Mouse (Mus musculus) liver, postnatal 0 days (tissue): Measurements from ENCODE around the gene March2. TPM values are rescaled to one million over a fixed set of nuclear protein-coding genes. Genes with fewer than 3 reads are reported as not detected.

Source experiments
- ATAC-seq: fragments of 200-750 bp; cut with Nextera tagmentation; 2 replicates; pipeline ENCODE4 v1.8.0; 2017; ENCODE audit warnings: mild to moderate bottlenecking, moderate library complexity
- DNase-seq: peaks from one replicate; pipeline ENCODE4 v3.0.0-alpha.2; 2016
- H3K27ac ChIP-seq: fragments of 300-500 bp; sonication (generic); 2 replicates; pipeline ENCODE4 v1.5.1; 2014; ENCODE audit warnings: antibody characterized with exemption, moderate library complexity, mild to moderate bottlenecking, low read depth
- H3K27me3 ChIP-seq: fragments of 300-500 bp; sonication (generic); 2 replicates; pipeline ENCODE4 v1.6.1; 2014; ENCODE audit warnings: low read length, control low read depth, mixed read lengths; ENCODE audit not compliant: insufficient read depth
- H3K36me3 ChIP-seq: fragments of 300-500 bp; sonication (generic); replicated peaks from 2 replicates; pipeline ENCODE4 v1.6.1; 2014; ENCODE audit warnings: mild to moderate bottlenecking, control low read depth, low read length, moderate library complexity, mixed read lengths; ENCODE audit not compliant: insufficient read depth
- H3K4me1 ChIP-seq: fragments of 300-500 bp; sonication (generic); 2 replicates; pipeline ENCODE4 v1.6.1; 2014; ENCODE audit warnings: antibody characterized with exemption, mild to moderate bottlenecking, control low read depth; ENCODE audit not compliant: insufficient read depth
- H3K4me2 ChIP-seq: fragments of 300-500 bp; sonication (generic); 2 replicates; pipeline ENCODE4 v1.6.1; 2014; ENCODE audit warnings: low read depth, mild to moderate bottlenecking, low read length, moderate library complexity, mixed read lengths
- H3K4me3 ChIP-seq: fragments of 300-500 bp; sonication (generic); 2 replicates; pipeline ENCODE4 v1.5.1; 2014; ENCODE audit warnings: low read depth, low read length
- H3K9ac ChIP-seq: fragments of 300-500 bp; sonication (generic); replicated peaks from 2 replicates; pipeline ENCODE4 v1.6.1; 2014; ENCODE audit warnings: mild to moderate bottlenecking, moderate library complexity
- H3K9me3 ChIP-seq: fragments of 300-500 bp; sonication (generic); 2 replicates; pipeline ENCODE4 v1.6.1; 2016; ENCODE audit warnings: mild to moderate bottlenecking, control low read depth, low read length, mixed read lengths
- CTCF ChIP-seq: sonication (generic); IDR thresholded peaks from 2 replicates; pipeline ENCODE4 v1.5.1; 2016; ENCODE audit warnings: antibody characterized with exemption, low read depth
- EP300 ChIP-seq: IDR thresholded peaks from 2 replicates; pipeline ENCODE4 v1.6.1; 2016; ENCODE audit warnings: antibody characterized with exemption, low read depth, mild to moderate bottlenecking
- WGBS: fragments of 180-500 bp; shearing (Covaris S2); extraction: QIAGEN DNeasy Blood & Tissue Kit; methylation state at CpG from one replicate; pipeline ENCODE4 v1.1.7; 2014; ENCODE audit not compliant: insufficient replicate concordance; 5-methylcytosine and 5-hydroxymethylcytosine counted together
- polyA plus RNA-seq: library from polyadenylated mRNA; unstranded; fragments of >200 nt; fragmentation: Nextera tagmentation; extraction: Ambion mirVana; gene quantifications from 2 replicates; pipeline ENCODE4 v1.2.1, GENCODE M21; 2015

Gene March2
- polyA plus RNA-seq, 1 experiment from 2014 or later = 137 TPM

DNA sequence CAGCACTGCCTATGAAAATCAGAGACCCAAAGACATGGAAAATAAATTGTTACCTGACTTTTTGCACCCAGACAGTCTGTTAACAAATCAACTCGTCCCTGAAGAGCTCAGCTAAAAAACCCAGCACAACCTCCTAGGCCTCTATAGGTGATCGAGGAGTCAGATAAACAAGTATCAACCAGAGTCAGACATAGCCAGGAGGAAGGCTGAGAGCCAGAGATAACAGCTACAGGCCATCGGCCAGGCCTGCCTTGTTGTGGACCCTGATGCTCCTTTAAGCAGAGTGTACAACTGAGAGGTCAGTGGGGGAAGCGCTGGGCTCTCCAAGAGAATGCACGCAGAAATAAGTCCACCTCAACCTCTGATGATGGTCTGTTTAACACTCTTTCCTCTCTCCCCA lies 5.2 kb downstream of the March2 start:
- DNase-seq (peak; percentile 64), ATAC-seq (peak; percentile 90)
- WGBS = 25% methylated on average over 5 of the region's 5 CpGs
- H3K4me1 ChIP-seq = peaks cover 33% of the 10 kb centered on the region
- no peaks in the 10 kb centered on the region for H3K27me3 ChIP-seq
- peak overlapping the region; percentile 41 for H3K4me3 ChIP-seq
- peaks cover 38% of the 10 kb centered on the region for H3K36me3 ChIP-seq
- H3K9ac ChIP-seq = peak overlapping the region; percentile 54
- H3K9me3 ChIP-seq = no peaks in the 10 kb centered on the region
- H3K4me2 ChIP-seq = peak overlapping the region; percentile 75
- H3K27ac ChIP-seq = peak overlapping the region; percentile 90
- TF ChIP-seq EP300 (peak; percentile 99), CTCF (no peak)

DNA sequence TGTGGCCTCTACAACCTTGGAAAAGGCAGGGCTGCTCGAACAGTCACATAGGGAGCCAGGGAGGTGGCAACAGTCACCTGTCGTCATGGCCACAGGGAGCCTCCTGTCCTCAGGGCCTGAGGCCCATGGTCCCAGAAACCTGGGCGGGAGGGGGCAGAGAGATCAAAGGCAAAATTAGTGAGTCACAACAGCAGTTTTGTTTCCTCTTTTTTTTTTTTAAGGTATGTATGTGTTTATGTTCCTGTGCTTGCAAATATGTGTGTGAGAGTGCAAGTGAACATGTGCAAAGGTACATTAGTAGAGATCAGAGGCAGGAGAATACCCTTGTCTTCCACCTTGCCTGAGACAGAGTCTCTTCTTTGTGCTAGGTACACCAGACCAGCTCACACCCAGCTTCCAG lies 8.6 kb downstream of the March2 start:
- Histone ChIP-seq H3K36me3 (peaks cover 57% of the 10 kb centered on the region), H3K27me3 (no peaks in the 10 kb centered on the region), H3K4me1 (peaks cover 20% of the 10 kb centered on the region), H3K4me2 (no peak overlapping the region), H3K27ac (peak overlapping the region; percentile 11; the same call in 1 of the 2 replicates), H3K9ac (no peak overlapping the region; the same call in 1 of the 2 replicates), H3K4me3 (no peak overlapping the region), H3K9me3 (no peaks in the 10 kb centered on the region)
- no peak for TF ChIP-seq EP300
- TF ChIP-seq CTCF = no peak
- 83% methylated on average over 3 of the region's 3 CpGs for WGBS
- ATAC-seq = no peak
- DNase-seq = no peak

DNA sequence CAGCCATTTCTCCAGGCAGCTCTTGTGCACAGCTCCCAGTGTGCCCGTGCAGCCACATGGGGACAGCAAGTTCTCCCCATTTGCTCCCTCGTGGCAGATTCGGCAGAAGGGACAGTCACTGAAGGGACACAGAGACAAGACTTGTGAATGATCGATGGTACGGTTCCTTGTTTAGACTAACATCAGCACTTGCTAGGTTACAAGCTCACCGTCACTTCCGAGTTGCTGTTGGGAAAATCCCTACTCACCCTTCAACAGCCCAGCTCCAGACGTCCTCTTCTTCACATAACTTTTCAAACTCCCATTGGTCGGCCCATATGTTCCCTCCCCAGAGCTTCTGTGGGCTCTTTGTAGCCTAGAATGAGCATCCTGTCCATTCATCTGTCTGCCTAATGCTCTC lies 15.4 kb downstream of the March2 start:
- Histone ChIP-seq H3K9me3 (no peaks in the 10 kb centered on the region), H3K4me3 (no peak overlapping the region), H3K4me2 (no peak overlapping the region), H3K36me3 (peaks cover 80% of the 10 kb centered on the region), H3K27ac (no peak overlapping the region), H3K27me3 (no peaks in the 10 kb centered on the region), H3K9ac (no peak overlapping the region), H3K4me1 (no peaks in the 10 kb centered on the region)
- TF ChIP-seq CTCF (no peak), EP300 (no peak)
- WGBS = 92% methylated on average over 9 of the region's 9 CpGs
- DNase-seq = no peak
- ATAC-seq = no peak

DNA sequence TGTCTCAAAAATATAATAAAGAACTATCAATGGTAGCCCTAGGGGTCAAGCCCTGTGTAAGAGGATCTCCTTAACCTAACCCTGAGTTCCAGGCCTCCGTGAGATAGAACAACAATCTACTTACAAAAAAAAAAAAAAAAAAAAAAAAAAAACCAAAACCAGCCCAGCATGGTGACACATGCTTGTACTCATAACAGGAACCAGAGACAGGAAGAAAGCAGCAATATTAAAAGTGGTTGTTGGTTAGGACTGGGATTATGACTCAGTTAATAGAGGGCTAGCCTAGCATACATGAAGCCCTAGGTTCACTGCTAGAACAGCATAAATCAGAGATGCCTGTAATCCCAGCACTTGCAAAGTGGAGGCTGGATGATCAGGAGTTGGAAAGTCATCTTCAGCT lies 16.3 kb downstream of the March2 start:
- ATAC-seq (no peak), DNase-seq (no peak)
- Histone ChIP-seq H3K4me3 (no peak overlapping the region), H3K27me3 (no peaks in the 10 kb centered on the region), H3K9ac (no peak overlapping the region), H3K4me1 (no peaks in the 10 kb centered on the region), H3K27ac (no peak overlapping the region), H3K36me3 (peaks cover 82% of the 10 kb centered on the region), H3K4me2 (no peak overlapping the region), H3K9me3 (no peaks in the 10 kb centered on the region)
- 60% methylated on average over 1 of the region's 1 CpGs for WGBS
- TF ChIP-seq EP300 (no peak), CTCF (no peak)

DNA sequence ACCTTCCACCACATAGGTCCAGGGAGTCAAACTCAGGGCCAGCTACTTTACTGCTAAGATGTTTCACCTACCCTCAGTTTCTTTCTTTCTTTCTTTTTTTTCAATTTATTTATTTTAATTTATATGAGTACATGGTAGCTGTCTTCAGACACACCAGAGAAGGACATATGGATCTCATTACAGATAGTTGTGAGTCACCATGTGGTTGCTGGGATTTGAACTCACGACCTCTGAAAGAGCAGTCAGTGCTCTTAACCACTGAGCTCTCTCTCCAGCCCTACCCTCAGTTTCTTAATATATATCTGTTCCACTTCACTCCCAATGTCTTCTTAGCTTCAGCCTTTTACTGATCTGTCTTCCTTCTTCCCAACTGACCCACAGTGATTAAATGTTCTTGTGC lies 23.0 kb downstream of the March2 start:
- Histone ChIP-seq H3K27ac (no peak overlapping the region), H3K4me1 (no peaks in the 10 kb centered on the region), H3K36me3 (peaks cover 87% of the 10 kb centered on the region), H3K4me2 (no peak overlapping the region), H3K4me3 (no peak overlapping the region), H3K9me3 (no peaks in the 10 kb centered on the region), H3K27me3 (no peaks in the 10 kb centered on the region), H3K9ac (no peak overlapping the region)
- no peak for ATAC-seq
- 86% methylated on average over 1 of the region's 1 CpGs for WGBS
- no peak for TF ChIP-seq CTCF
- TF ChIP-seq EP300 = no peak
- DNase-seq = no peak

DNA sequence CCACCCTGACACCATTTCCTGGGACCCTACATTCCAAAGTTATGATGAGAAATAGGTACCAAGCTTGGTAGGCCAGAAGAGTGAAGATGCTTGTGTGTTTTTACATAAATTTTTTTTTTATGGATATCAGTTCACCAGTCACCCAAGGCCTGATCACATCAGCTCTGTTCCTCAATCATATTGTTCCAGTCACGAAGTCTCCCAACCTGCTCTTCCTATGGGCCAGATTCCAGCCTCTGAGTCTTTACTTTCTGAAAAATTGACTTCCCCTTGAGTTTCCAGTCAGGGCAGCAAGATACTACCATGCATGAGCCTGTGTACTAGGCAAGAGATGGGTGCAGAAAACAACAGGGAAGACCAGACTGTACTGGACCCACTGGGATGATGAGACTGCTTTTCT lies 31.7 kb downstream of the March2 start, which contains the start of gene Hnrnpm:
Gene Hnrnpm (minus strand): TSS at position 101 of the 400 bp plus-strand sequence.
- 78% methylated on average over 1 of the region's 1 CpGs for WGBS
- Histone ChIP-seq H3K9me3 (no peaks in the 10 kb centered on the region), H3K27me3 (no peaks in the 10 kb centered on the region), H3K4me3 (peak within 1 kb of the TSS; percentile 60), H3K9ac (peak within 1 kb of the TSS; percentile 49; the same call in 1 of the 2 replicates), H3K36me3 (peaks cover 26% of the 10 kb centered on the region), H3K4me2 (peak within 1 kb of the TSS; percentile 94), H3K4me1 (peaks cover 32% of the 10 kb centered on the region), H3K27ac (peak within 1 kb of the TSS; percentile 9; the same call in 1 of the 2 replicates)
- no peak for TF ChIP-seq EP300
- no peak for TF ChIP-seq CTCF
- DNase-seq (no peak), ATAC-seq (no peak)
